Mouse (Mus musculus): Measurements from ENCODE around the gene Acp1. TPM values are rescaled to one million over a fixed set of nuclear protein-coding genes. Genes with fewer than 3 reads are reported as not detected.

The Acp1 gene
- total RNA-seq (2014; rRNA removed; ENCODE audit: low replicate concordance) = 24.8 and 25.5 TPM in 2 replicates
- 95.4 and 101 TPM in 2 replicates for polyA plus RNA-seq (2015; fragmentation: Nextera tagmentation; extraction: Ambion mirVana)

- ATAC-seq (ENCODE audit: insufficient read depth, low read depth) = peak; percentile 98
Observed at GRCm38 (mm10) chr12:30911261-30912047, at the start of gene Acp1, which contains the start of gene Sh3yl1. TSS of gene Acp1 (minus strand) at chr12:30911589. TSS of gene Sh3yl1 (plus strand) at chr12:30911668.

DNA sequence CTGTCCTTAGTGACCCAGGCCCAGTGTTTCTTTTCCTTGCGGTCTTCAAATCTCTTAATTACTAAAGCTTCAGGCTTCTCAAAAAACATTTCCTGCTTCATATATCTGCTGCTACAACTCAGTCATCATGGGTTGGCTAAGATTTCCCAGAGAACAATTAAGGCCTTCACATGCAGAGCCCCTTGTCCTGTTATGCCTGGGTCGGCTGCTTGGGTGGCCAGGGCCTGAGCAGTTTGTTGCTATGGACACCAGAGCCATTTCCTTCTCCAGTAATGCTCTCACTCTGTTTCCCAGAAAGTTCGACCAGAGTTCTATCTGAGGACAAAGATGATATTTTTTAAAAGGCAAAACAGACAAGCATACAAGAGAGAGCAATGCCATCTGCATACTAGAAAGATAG is 32.8 kb upstream of the Acp1 start:
- Histone ChIP-seq H3K27me3 (ENCODE audit: control insufficient read depth, insufficient read depth, low read length) (no peaks in the 10 kb centered on the region), H3K36me3 (replicated peaks; ENCODE audit: control insufficient read depth, insufficient read depth, low read length) (no peaks in the 10 kb centered on the region), H3K9ac (replicated peaks; ENCODE audit: low read depth, low read length) (no peak overlapping the region), H3K4me2 (ENCODE audit: low read depth, low read length) (no peak overlapping the region), H3K4me1 (ENCODE audit: control insufficient read depth, insufficient read depth) (no peaks in the 10 kb centered on the region), H3K27ac (ENCODE audit: low read depth) (no peak overlapping the region), H3K4me3 (ENCODE audit: low read depth, low read length) (no peak overlapping the region), H3K9me3 (replicated peaks; ENCODE audit: control insufficient read depth, low read length) (no peaks in the 10 kb centered on the region)
- no peak for ATAC-seq (ENCODE audit: insufficient read depth, low read depth)
- WGBS = 76% methylated on average over 3 of the region's 3 CpGs
- no peak for TF ChIP-seq CTCF (IDR thresholded peaks at IDR 0.05; ENCODE audit: low read depth)
- no peak for TF ChIP-seq EP300 (IDR thresholded peaks at IDR 0.05; ENCODE audit: low read depth)
- no peak for DNase-seq (ENCODE audit: low spot score)

More at GRCm38 (mm10) chr12:30911261-30912047, at the start of gene Acp1, which contains the start of gene Sh3yl1:
- Histone ChIP-seq H3K27me3 (ENCODE audit: control insufficient read depth, insufficient read depth, low read length) (no peaks in the 10 kb centered on the region), H3K27ac (ENCODE audit: low read depth) (peak within 1 kb of the TSS; percentile 61), H3K9me3 (replicated peaks; ENCODE audit: control insufficient read depth, low read length) (no peaks in the 10 kb centered on the region), H3K4me1 (ENCODE audit: control insufficient read depth, insufficient read depth) (peaks cover 8% of the 10 kb centered on the region; the same call in 1 of the 2 replicates), H3K4me2 (ENCODE audit: low read depth, low read length) (peak within 1 kb of the TSS; percentile 92), H3K9ac (replicated peaks; ENCODE audit: low read depth, low read length) (peak within 1 kb of the TSS; percentile 71), H3K36me3 (replicated peaks; ENCODE audit: control insufficient read depth, insufficient read depth, low read length) (no peaks in the 10 kb centered on the region), H3K4me3 (ENCODE audit: low read depth, low read length) (peak within 1 kb of the TSS; percentile 86)
- peak; percentile 91 for DNase-seq (ENCODE audit: low spot score)
- TF ChIP-seq EP300 (IDR thresholded peaks at IDR 0.05; ENCODE audit: low read depth) (no peak), CTCF (IDR thresholded peaks at IDR 0.05; ENCODE audit: low read depth) (no peak)
- WGBS = under 1% methylated on average over 52 of the region's 52 CpGs

- H3K27me3 ChIP-seq (ENCODE audit: control insufficient read depth, insufficient read depth, low read length) = no peaks in the 10 kb centered on the region
- no peaks in the 10 kb centered on the region for H3K36me3 ChIP-seq (replicated peaks; ENCODE audit: control insufficient read depth, insufficient read depth, low read length)
- TF ChIP-seq EP300 (IDR thresholded peaks at IDR 0.05; ENCODE audit: low read depth) (no peak), CTCF (IDR thresholded peaks at IDR 0.05; ENCODE audit: low read depth) (no peak)
- no peak overlapping the region for H3K4me2 ChIP-seq (ENCODE audit: low read depth, low read length)
- H3K4me1 ChIP-seq (ENCODE audit: control insufficient read depth, insufficient read depth) = no peaks in the 10 kb centered on the region
- ATAC-seq (ENCODE audit: insufficient read depth, low read depth) = no peak
- WGBS = 86% methylated on average over 14 of the region's 14 CpGs
- no peak overlapping the region for H3K9ac ChIP-seq (replicated peaks; ENCODE audit: low read depth, low read length)
- no peak overlapping the region for H3K27ac ChIP-seq (ENCODE audit: low read depth)
- H3K9me3 ChIP-seq (replicated peaks; ENCODE audit: control insufficient read depth, low read length) = no peaks in the 10 kb centered on the region
- DNase-seq (ENCODE audit: low spot score) = no peak
- no peak overlapping the region for H3K4me3 ChIP-seq (ENCODE audit: low read depth, low read length)
Observed at GRCm38 (mm10) chr12:30943057-30943986, 31.9 kb upstream of the Acp1 start.

GRCm38 (mm10) chr12:30936899-30937298 is 25.5 kb upstream of the Acp1 start:
- ATAC-seq (ENCODE audit: insufficient read depth, low read depth) (no peak), DNase-seq (ENCODE audit: low spot score) (no peak)
- Histone ChIP-seq H3K9me3 (replicated peaks; ENCODE audit: control insufficient read depth, low read length) (no peaks in the 10 kb centered on the region), H3K9ac (replicated peaks; ENCODE audit: low read depth, low read length) (no peak overlapping the region), H3K4me2 (ENCODE audit: low read depth, low read length) (no peak overlapping the region), H3K36me3 (replicated peaks; ENCODE audit: control insufficient read depth, insufficient read depth, low read length) (no peaks in the 10 kb centered on the region), H3K4me3 (ENCODE audit: low read depth, low read length) (no peak overlapping the region), H3K4me1 (ENCODE audit: control insufficient read depth, insufficient read depth) (no peaks in the 10 kb centered on the region), H3K27me3 (ENCODE audit: control insufficient read depth, insufficient read depth, low read length) (no peaks in the 10 kb centered on the region), H3K27ac (ENCODE audit: low read depth) (no peak overlapping the region)
- TF ChIP-seq EP300 (IDR thresholded peaks at IDR 0.05; ENCODE audit: low read depth) (no peak), CTCF (IDR thresholded peaks at IDR 0.05; ENCODE audit: low read depth) (no peak)
- 66% methylated on average over 2 of the region's 2 CpGs for WGBS

DNA sequence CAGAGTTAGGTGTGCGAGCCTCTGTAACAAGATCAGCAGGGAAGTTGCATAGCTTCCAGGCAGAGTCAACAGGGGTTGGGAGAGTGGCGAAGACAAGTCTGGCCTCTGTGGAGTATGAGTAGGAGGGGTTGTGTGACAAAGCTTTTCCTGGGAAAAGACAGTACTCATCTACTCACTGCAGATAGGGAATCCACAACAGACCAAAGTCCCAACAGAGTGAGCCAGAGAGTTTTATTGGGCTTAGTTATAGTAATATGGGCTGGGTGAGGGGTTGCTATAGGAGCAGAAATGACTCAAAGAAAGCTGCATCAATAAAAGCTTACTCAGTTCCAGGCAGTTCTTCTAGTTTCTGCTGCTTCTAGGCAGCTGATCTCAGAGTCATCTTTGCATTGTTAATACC is 21.9 kb upstream of the Acp1 start:
- DNase-seq (ENCODE audit: low spot score) (no peak), ATAC-seq (ENCODE audit: insufficient read depth, low read depth) (no peak)
- H3K36me3 ChIP-seq (replicated peaks; ENCODE audit: control insufficient read depth, insufficient read depth, low read length) = no peaks in the 10 kb centered on the region

More for the DNA sequence above, 21.9 kb upstream of the Acp1 start:
- TF ChIP-seq EP300 (IDR thresholded peaks at IDR 0.05; ENCODE audit: low read depth) = no peak
- TF ChIP-seq CTCF (IDR thresholded peaks at IDR 0.05; ENCODE audit: low read depth) = no peak
- WGBS = 68% methylated on average over 2 of the region's 2 CpGs
- Histone ChIP-seq H3K4me2 (ENCODE audit: low read depth, low read length) (no peak overlapping the region), H3K27me3 (ENCODE audit: control insufficient read depth, insufficient read depth, low read length) (no peaks in the 10 kb centered on the region), H3K9me3 (replicated peaks; ENCODE audit: control insufficient read depth, low read length) (no peaks in the 10 kb centered on the region), H3K4me3 (ENCODE audit: low read depth, low read length) (no peak overlapping the region), H3K4me1 (ENCODE audit: control insufficient read depth, insufficient read depth) (no peaks in the 10 kb centered on the region), H3K27ac (ENCODE audit: low read depth) (no peak overlapping the region), H3K9ac (replicated peaks; ENCODE audit: low read depth, low read length) (no peak overlapping the region)
